Mouse (Mus musculus): ENCODE results near the gene Gm13199. TPM values are rescaled to one million over a fixed set of nuclear protein-coding genes. Genes with fewer than 3 reads are reported as not detected.

The Gm13199 gene
- polyA plus RNA-seq, 1 experiment from 2014 or later: 1.0 TPM

GRCm38 (mm10) chr2:5867681-5868080 is 4.9 kb upstream of the Gm13199 start:
- POLR2A ChIA-PET: no interaction called here
- no peaks in the 10 kb centered on the region for H3K27me3 ChIP-seq
- DNase-seq (ENCODE audit: low read depth, low spot score): no peak
- no peak for TF ChIP-seq CTCF (IDR thresholded peaks at IDR 0.05)
- CTCF ChIA-PET: interaction anchor here (0.9 to 1.2 kb wide), 2 partner anchors 9 to 15 kb away, joined by 3 read pairs; no protein-coding TSS in a partner anchor
- in situ Hi-C loops (cut with MboI; ENCODE audit: low pct_unique_long_range_greater_than_20kb): no loop called here
- ATAC-seq: no peak

- DNase-seq (ENCODE audit: low read depth, low spot score): no peak
- POLR2A ChIA-PET: no interaction called here
- no peaks in the 10 kb centered on the region for H3K27me3 ChIP-seq
- CTCF ChIA-PET: no interaction called here
- no peak for ATAC-seq
- TF ChIP-seq CTCF (IDR thresholded peaks at IDR 0.05): no peak
- in situ Hi-C loops (cut with MboI; ENCODE audit: low pct_unique_long_range_greater_than_20kb): no loop called here
Measured at GRCm38 (mm10) chr2:5851866-5852265, 10.9 kb downstream of the Gm13199 start.

DNA sequence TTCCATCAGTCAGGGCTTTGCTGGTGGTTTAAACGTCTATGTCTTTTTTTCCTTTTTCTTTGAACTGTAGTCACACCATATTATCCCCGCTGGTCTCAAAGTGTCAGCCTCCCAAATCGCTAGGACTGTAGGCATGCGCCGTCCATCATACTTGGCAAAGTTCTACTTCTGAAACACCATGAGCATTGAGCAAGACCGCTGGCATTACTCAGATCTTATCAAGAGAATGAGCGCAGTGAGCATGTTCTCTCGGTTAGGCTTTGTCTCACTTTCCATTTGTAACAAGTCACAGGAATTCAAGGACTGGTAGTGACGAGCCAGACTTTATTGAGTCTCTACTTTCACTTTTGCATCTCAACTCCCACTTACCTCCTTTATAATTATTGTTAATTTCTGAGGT is 11.6 kb downstream of the Gm13199 start:
- TF ChIP-seq CTCF (IDR thresholded peaks at IDR 0.05): no peak
- CTCF ChIA-PET: no interaction called here
- ATAC-seq: no peak
- no peaks in the 10 kb centered on the region for H3K27me3 ChIP-seq
- POLR2A ChIA-PET: no interaction called here
- in situ Hi-C loops (cut with MboI; ENCODE audit: low pct_unique_long_range_greater_than_20kb): no loop called here
- DNase-seq (ENCODE audit: low read depth, low spot score): no peak

GRCm38 (mm10) chr2:5845826-5846225 is 16.9 kb downstream of the Gm13199 start:
- ATAC-seq (no peak), DNase-seq (ENCODE audit: low read depth, low spot score) (no peak)
- no peaks in the 10 kb centered on the region for H3K27me3 ChIP-seq
- no peak for TF ChIP-seq CTCF (IDR thresholded peaks at IDR 0.05)
- POLR2A ChIA-PET: interaction anchor here (0.7 kb wide), 2 partner anchors 13 to 619 kb away, joined by 3 to 4 read pairs; no protein-coding TSS in a partner anchor
- in situ Hi-C loops (cut with MboI; ENCODE audit: low pct_unique_long_range_greater_than_20kb): no loop called here
- CTCF ChIA-PET: no interaction called here

GRCm38 (mm10) chr2:5844873-5845631 is 17.7 kb downstream of the Gm13199 start, which contains the start of the genes Nudt5 and Cdc123:
Gene Nudt5 (plus strand): TSS chr2:5845019.
Gene Cdc123 (minus strand): TSS chr2:5845164.
- in situ Hi-C loops (cut with MboI; ENCODE audit: low pct_unique_long_range_greater_than_20kb): no loop called here

DNA sequence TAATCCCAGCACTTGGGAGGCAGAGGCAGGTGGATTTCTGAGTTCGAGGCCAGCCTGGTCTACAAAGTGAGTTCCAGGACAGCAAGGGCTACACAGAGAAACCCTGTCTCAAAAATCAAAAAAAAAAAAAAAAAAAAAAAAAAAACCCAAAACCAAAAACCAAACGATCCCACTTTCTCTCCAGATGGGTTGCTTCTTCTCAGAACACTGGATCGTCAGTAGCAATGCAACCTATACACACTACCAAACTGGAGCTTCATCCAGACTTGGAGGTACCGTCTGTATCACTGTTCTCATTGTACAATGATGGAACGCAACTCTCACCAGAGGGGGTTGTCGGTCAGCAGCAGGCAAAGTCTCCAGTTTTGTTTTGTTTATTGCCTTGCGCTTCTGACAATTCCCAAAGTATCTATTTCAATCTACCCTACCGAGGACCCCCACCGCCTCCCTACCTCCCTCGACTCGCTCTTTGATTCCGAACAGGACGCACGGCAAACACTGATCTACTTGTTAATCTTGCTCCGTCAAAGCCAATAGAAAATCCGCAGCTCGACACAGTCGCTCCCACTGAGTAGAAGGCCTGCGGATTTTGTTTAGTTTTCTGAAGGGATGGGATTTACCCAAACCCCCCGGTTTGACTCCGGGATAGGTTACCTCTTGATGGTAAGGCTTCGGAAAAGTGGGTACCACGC is 18.4 kb downstream of the Gm13199 start:
- in situ Hi-C loops (cut with MboI; ENCODE audit: low pct_unique_long_range_greater_than_20kb): no loop called here
- POLR2A ChIA-PET: no interaction called here
- ATAC-seq (peak; percentile 26), DNase-seq (ENCODE audit: low read depth, low spot score) (no peak)
- no peak for TF ChIP-seq CTCF (IDR thresholded peaks at IDR 0.05)
- CTCF ChIA-PET: interaction anchor here (0.8 kb wide), 1 partner anchor 11 kb away, joined by 3 read pairs; no protein-coding TSS in a partner anchor
- no peaks in the 10 kb centered on the region for H3K27me3 ChIP-seq

More at GRCm38 (mm10) chr2:5844873-5845631, 17.7 kb downstream of the Gm13199 start, which contains the start of the genes Nudt5 and Cdc123:
- ChIA-PET POLR2A (interaction anchor here (0.7 kb wide), 2 partner anchors 12 to 618 kb away, joined by 3 to 4 read pairs; no protein-coding TSS in a partner anchor), CTCF (interaction anchor here (0.8 kb wide), 1 partner anchor 11 kb away, joined by 3 read pairs; no protein-coding TSS in a partner anchor)
- peak; percentile 89 for ATAC-seq
- peak; percentile 80 for DNase-seq (ENCODE audit: low read depth, low spot score)
- no peaks in the 10 kb centered on the region for H3K27me3 ChIP-seq
- peak; percentile 96 for TF ChIP-seq CTCF (IDR thresholded peaks at IDR 0.05)

- TF ChIP-seq CTCF (IDR thresholded peaks at IDR 0.05): no peak
Measured at GRCm38 (mm10) chr2:5840815-5841214, 21.9 kb downstream of the Gm13199 start.

DNA sequence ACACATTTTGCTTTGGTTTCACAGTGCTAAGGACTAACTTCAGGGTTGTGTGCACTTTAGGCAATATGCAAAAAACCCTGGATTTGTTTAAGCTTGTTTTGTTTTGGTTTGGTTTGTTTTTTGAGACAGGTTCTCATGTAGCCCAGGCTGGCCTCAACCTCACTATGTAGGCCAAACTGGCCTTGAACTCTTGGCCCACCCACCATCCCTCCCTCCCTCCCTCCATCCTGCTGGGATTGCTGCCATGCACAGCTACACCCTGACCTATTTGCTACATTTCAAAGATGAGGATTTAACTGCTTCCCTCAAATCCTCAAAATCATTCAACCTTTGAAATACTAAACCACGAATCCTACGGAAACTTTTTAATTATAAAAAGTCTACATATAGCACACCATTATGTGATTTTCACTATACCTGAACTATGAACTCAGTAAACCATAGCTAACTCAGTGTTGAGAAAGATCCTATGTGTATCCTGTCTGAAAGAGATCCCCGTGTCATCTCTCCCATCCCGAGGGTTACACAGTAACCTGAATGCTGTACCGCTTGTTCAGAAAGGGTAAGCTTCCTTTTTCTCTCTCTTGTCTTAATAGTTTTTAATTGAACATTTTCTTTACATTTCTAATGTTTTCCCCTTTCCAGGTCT is 37.3 kb downstream of the Gm13199 start:
- CTCF ChIA-PET: interaction anchor here (0.9 to 1.5 kb wide), 4 partner anchors 11 to 29 kb away, joined by 3 to 6 read pairs (median 4); no protein-coding TSS in a partner anchor
- POLR2A ChIA-PET: no interaction called here

More at GRCm38 (mm10) chr2:5840815-5841214, 21.9 kb downstream of the Gm13199 start:
- POLR2A ChIA-PET: no interaction called here
- DNase-seq (ENCODE audit: low read depth, low spot score) (no peak), ATAC-seq (no peak)
- H3K27me3 ChIP-seq: no peaks in the 10 kb centered on the region
- in situ Hi-C loops (cut with MboI; ENCODE audit: low pct_unique_long_range_greater_than_20kb): no loop called here
- CTCF ChIA-PET: no interaction called here

GRCm38 (mm10) chr2:5824685-5825084 is 38.0 kb downstream of the Gm13199 start:
- POLR2A ChIA-PET: no interaction called here
- ATAC-seq (no peak), DNase-seq (ENCODE audit: low read depth, low spot score) (no peak)
- no peaks in the 10 kb centered on the region for H3K27me3 ChIP-seq
- CTCF ChIA-PET: interaction anchor here (1.1 to 1.5 kb wide), 3 partner anchors 13 to 28 kb away, joined by 4 to 6 read pairs (median 4); no protein-coding TSS in a partner anchor
- no peak for TF ChIP-seq CTCF (IDR thresholded peaks at IDR 0.05)
- in situ Hi-C loops (cut with MboI; ENCODE audit: low pct_unique_long_range_greater_than_20kb): loop anchor here (25.0 kb wide), 1 partner anchor 912 kb away; the partner anchor contains the start of gene Phyh

More for the DNA sequence above, 37.3 kb downstream of the Gm13199 start:
- ATAC-seq (no peak), DNase-seq (ENCODE audit: low read depth, low spot score) (no peak)
- in situ Hi-C loops (cut with MboI; ENCODE audit: low pct_unique_long_range_greater_than_20kb): no loop called here
- no peak for TF ChIP-seq CTCF (IDR thresholded peaks at IDR 0.05)
- no peaks in the 10 kb centered on the region for H3K27me3 ChIP-seq

DNA sequence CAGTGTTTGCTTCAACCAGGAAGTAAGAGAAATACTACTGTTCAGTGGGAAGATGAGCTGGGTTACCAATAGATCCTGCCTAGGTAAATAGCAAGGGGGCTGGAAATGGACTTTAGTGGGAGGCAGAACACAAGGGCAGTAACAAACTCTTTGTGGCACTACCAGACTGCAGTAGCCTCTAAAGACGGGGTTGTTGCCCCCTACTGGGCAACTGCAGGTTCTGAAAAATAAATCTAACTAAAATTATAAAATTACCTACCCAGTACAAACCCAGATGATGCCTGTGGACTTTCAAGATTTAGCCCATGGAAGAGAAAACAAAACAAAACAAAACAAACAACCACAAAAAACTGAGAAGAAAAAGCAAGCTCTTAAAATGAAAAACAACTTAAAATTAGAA is 38.5 kb downstream of the Gm13199 start:
- ATAC-seq (no peak), DNase-seq (ENCODE audit: low read depth, low spot score) (no peak)
- H3K27me3 ChIP-seq: no peaks in the 10 kb centered on the region
- CTCF ChIA-PET: interaction anchor here (1.1 to 1.5 kb wide), 3 partner anchors 12 to 28 kb away, joined by 4 to 6 read pairs (median 4); no protein-coding TSS in a partner anchor
- POLR2A ChIA-PET: no interaction called here
- in situ Hi-C loops (cut with MboI; ENCODE audit: low pct_unique_long_range_greater_than_20kb): loop anchor here (25.0 kb wide), 1 partner anchor 912 kb away; the partner anchor contains the start of gene Phyh
- TF ChIP-seq CTCF (IDR thresholded peaks at IDR 0.05): peak; percentile 62

Data from Patski (cell line).